13 mouse cellular contexts compared by ENCODE assay signal in the genomic region with DNA sequence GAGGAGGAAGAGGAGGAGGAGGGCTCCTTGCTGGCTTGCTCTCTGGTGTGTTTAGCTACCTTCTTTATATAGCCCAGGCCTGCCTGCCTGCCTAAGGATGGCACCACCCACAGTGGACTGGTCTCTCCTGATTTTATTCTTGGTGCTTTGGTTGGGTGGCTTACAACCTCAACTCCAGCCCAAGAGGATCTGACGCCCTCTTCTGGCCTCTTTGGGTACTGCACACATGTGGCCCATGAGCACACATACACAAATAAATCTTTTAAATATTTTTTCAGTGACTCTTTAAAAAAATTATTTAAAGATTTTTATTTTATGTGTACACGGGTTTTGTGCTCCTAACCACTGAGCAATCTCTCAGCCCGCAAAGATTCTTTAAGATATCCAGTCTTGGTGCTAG. TPM values are rescaled to one million over a fixed set of nuclear protein-coding genes. Genes with fewer than 3 reads are reported as not detected.
DNase-seq lines count a peak whose midpoint lies in the region; TF ChIP-seq lines count a peak whose summit lies in the region.
"Had no signal": no experiment of that assay in that cellular context is flagged by ENCODE, and none has a peak within 500 bp of the region (broad histone marks: within the 10 kb centered on the region; RNA-seq: fewer than 3 reads in every experiment).

No protein-coding gene starts in this region.

- no peak overlapping the region for H3K4me3 ChIP-seq in cerebellum, adult 2 months (replicated peaks; ENCODE audit: insufficient read depth, low read depth, low read length)
- H3K4me3 ChIP-seq in layer of hippocampus, adult 2 months = no peak overlapping the region
- H3K4me3 ChIP-seq: limb, embryonic 15.5 days; neural tube, embryonic 12.5 days; stomach, embryonic 15.5 days had no signal

- TF ChIP-seq POLR2A in cerebellum, adult 2 months (IDR thresholded peaks at IDR 0.05; ENCODE audit: borderline replicate concordance, insufficient read depth, low read length) = no peak
- TF ChIP-seq POLR2A in brain, embryonic 14.5 days (IDR thresholded peaks at IDR 0.05; ENCODE audit: borderline replicate concordance, extremely low read depth, insufficient read depth, insufficient read length, poor library complexity, severe bottlenecking) = no peak

- 58% methylated on average over 3 of the region's 3 CpGs for WGBS in cerebellum, adult 2 months

- no peak overlapping the region for H3K27ac ChIP-seq in cerebellum, adult 2 months (ENCODE audit: insufficient read depth, low read length)
- no peak overlapping the region for H3K27ac ChIP-seq in layer of hippocampus, adult 2 months
- H3K27ac ChIP-seq: limb, embryonic 15.5 days; neural tube, embryonic 12.5 days; stomach, embryonic 15.5 days had no signal

- no peak for DNase-seq in cerebellum, adult 2 months
- no peak for DNase-seq in cerebellum, adult 9-11 months
- DNase-seq in layer of hippocampus, adult 2 months (ENCODE audit: low spot score in 2 of 2) = no peak
- DNase-seq in layer of hippocampus, adult 18-20 months (ENCODE audit: low spot score in 2 of 2) = no peak
- DNase-seq in B cell, adult 2 months = peak; percentile 22 to 37
- no peak for DNase-seq in brain, embryonic 14.5 days (ENCODE audit: low read depth)
- DNase-seq in urinary bladder, adult 2 months (ENCODE audit: low spot score) = no peak
- no peak for DNase-seq in left cerebral cortex, postnatal 10 days (ENCODE audit: extremely low spot score in 1 of 2, low spot score in 2 of 2)
- DNase-seq: heart, postnatal 4 days had no signal

- peaks cover 7% of the 10 kb centered on the region; the same call in 1 of the 2 replicates for H3K4me1 ChIP-seq in cerebellum, adult 2 months (ENCODE audit: control insufficient read depth, insufficient read depth, low read length)

- peak; percentile 18; the same call in 1 of the 2 replicates for TF ChIP-seq CTCF in cerebellum, adult 2 months (IDR thresholded peaks at IDR 0.05; ENCODE audit: borderline replicate concordance, insufficient read depth, low read depth, low read length)
- peak; percentile 67 for TF ChIP-seq CTCF in layer of hippocampus, adult 2 months (conservative IDR thresholded peaks at IDR 0.05)
- TF ChIP-seq CTCF in brain, embryonic 14.5 days (IDR thresholded peaks at IDR 0.05; ENCODE audit: borderline replicate concordance, extremely low read depth, insufficient read depth, insufficient read length) = peak; percentile 49; the same call in 1 of the 2 replicates

- intact Hi-C loops in left cerebral cortex, postnatal 10 days (cut with DNase I) = no loop called here

- H3K27me3 ChIP-seq in cerebellum, adult 2 months (ENCODE audit: control insufficient read depth, insufficient read depth, low read length) = no peaks in the 10 kb centered on the region
- H3K27me3 ChIP-seq: limb, embryonic 15.5 days; neural tube, embryonic 12.5 days; stomach, embryonic 15.5 days had no signal

RNA-seq across cellular contexts. Expression of a gene that starts 25.0 kb away (rescaled TPM):
- polyA plus RNA-seq in cerebellum, adult 2 months (2012; rRNA removed) = 0.92 and 1.6 TPM in 2 replicates
- total RNA-seq in layer of hippocampus, adult 2 months (2021) = under 1 TPM in 1 of 2 experiments, not detected in 1; 0.88 TPM
- total RNA-seq in layer of hippocampus, adult 18-20 months (2021) = 1 to 10 TPM; 1.1 to 2.2 TPM
- 0.26 and 0.32 TPM in 2 replicates for polyA plus RNA-seq in brain, embryonic 14.5 days (2012; rRNA removed)
- polyA plus RNA-seq in urinary bladder, adult 2 months (2012; rRNA removed) = not detected in 2 replicates
- total RNA-seq in left cerebral cortex, postnatal 10 days (2021) = 1 to 10 TPM in 1 of 2 experiments, under 1 TPM in 1; 0.97 to 1.4 TPM
- polyA plus RNA-seq: intestine, embryonic 14.5 days had no signal

RNA-seq across cellular contexts. Expression of a gene that starts 25.8 kb away (rescaled TPM):
- polyA plus RNA-seq in cerebellum, adult 2 months (2012; rRNA removed) = 31.9 and 36.7 TPM in 2 replicates
- 10 to 100 TPM; 30.0 to 30.9 TPM for total RNA-seq in layer of hippocampus, adult 2 months (2021)
- total RNA-seq in layer of hippocampus, adult 18-20 months (2021) = 10 to 100 TPM; 30.8 to 31.3 TPM
- 50.2 and 52.6 TPM in 2 replicates for polyA plus RNA-seq in brain, embryonic 14.5 days (2012; rRNA removed)
- polyA plus RNA-seq in urinary bladder, adult 2 months (2012; rRNA removed) = 4.7 and 5.1 TPM in 2 replicates
- 100 to 1,000 TPM; 180 to 194 TPM for total RNA-seq in left cerebral cortex, postnatal 10 days (2021)

Comparison
In these comparisons a context has a peak if more than half of its experiments do, and no peak if none do; other contexts are left out.
1. DNase-seq: peak in B cell, adult 2 months (2 of 2); none in cerebellum, adult 2 months (0 of 2), cerebellum, adult 9-11 months (single experiment), layer of hippocampus, adult 2 months (0 of 2), layer of hippocampus, adult 18-20 months (0 of 2), brain, embryonic 14.5 days (single experiment), urinary bladder, adult 2 months (single experiment) and left cerebral cortex, postnatal 10 days (0 of 2).
2. RNA of a gene that starts 25.8 kb away (total RNA-seq): 180 to 194 TPM in left cerebral cortex, postnatal 10 days; 30.8 to 31.3 TPM in layer of hippocampus, adult 18-20 months and 30.0 to 30.9 TPM in layer of hippocampus, adult 2 months; every median in the first group is over 4 times any median in the second.
3. Peak in every context shown above with its lines, with median percentiles within 50 percentile points of each other: CTCF ChIP-seq.